Mouse (Mus musculus): ENCODE measurements around the gene Prpf40a.

Gene Prpf40a

GRCm38 (mm10) chr2:53106056-53106455, 85.0 kb downstream of the Prpf40a start:
- no peak for DNase-seq (ENCODE audit: low read depth in 2 of 2, low spot score in 2 of 2)

GRCm38 (mm10) chr2:53105408-53105807, 85.7 kb downstream of the Prpf40a start:
- no peak for DNase-seq (ENCODE audit: low read depth in 2 of 2, low spot score in 2 of 2)

- no peak for DNase-seq (ENCODE audit: low read depth in 2 of 2, low spot score in 2 of 2)
Observed at GRCm38 (mm10) chr2:53102901-53103300, 88.2 kb downstream of the Prpf40a start.

GRCm38 (mm10) chr2:53101885-53102740, 89.0 kb downstream of the Prpf40a start:
- DNase-seq (ENCODE audit: low read depth in 2 of 2, low spot score in 2 of 2): no peak

- no peak for DNase-seq (ENCODE audit: low read depth in 2 of 2, low spot score in 2 of 2)
Observed at GRCm38 (mm10) chr2:53100093-53100492, 91.0 kb downstream of the Prpf40a start.

- DNase-seq (ENCODE audit: low read depth in 2 of 2, low spot score in 2 of 2): no peak
Observed at GRCm38 (mm10) chr2:53095489-53095888, 95.6 kb downstream of the Prpf40a start.

GRCm38 (mm10) chr2:53095031-53095430, 96.1 kb downstream of the Prpf40a start:
- DNase-seq (ENCODE audit: low read depth in 2 of 2, low spot score in 2 of 2): peak; percentile 11 to 18

GRCm38 (mm10) chr2:53088744-53089143, 102.3 kb downstream of the Prpf40a start:
- DNase-seq (ENCODE audit: low read depth in 2 of 2, low spot score in 2 of 2): peak; percentile 4 to 5

GRCm38 (mm10) chr2:53085617-53086202, 105.4 kb downstream of the Prpf40a start:
- DNase-seq (ENCODE audit: low read depth in 2 of 2, low spot score in 2 of 2): peak in 1 of 2 experiments; percentile 11
